Mouse (Mus musculus): ENCODE results near the gene Ttc30b.
"Not testable (repeated sequence)": the region's sequence is repeated elsewhere in the genome, so short reads cannot be mapped to it uniquely, and the experiment has no call there.

Gene Ttc30b

DNA sequence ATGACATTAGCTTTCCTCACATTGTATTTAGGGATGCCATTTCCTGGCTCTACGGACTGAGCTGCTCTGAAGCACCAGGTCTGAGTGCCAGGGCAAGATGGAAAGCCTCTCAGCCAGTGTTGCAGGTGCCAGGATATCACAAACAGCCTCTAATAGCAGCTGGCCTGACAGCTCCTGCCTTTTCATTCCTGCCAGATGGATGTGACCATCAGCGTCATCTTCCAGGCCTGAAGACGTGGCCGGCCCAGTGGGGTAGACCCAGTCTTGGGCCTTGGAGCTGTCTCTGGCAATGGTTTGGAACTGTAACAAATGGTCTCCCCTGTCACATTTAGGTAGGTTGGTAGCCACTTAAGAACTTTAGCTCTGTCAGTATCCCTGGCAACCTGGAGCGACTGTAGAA, 14.9 kb upstream of the Ttc30b start:
- DNase-seq (ENCODE audit: low spot score in 2 of 2) = no peak

DNA sequence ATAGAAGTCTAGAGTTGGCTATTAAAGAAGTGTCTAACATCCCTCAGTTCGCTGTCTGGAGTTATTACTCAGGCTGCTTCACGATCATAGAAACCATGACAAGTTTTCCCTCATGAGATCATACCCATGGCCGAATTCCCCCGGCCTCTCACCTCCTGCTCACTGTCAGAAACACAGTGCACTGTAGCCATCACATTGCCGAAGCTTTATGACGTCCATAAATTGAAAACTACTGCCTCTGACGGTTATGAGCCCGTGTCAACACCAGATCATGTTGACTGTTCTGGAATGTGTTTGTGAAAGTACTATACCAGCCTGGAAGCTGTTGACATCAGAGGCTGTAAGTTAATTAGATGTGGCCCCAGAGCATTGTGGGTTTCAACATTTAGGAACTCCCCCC, 12.3 kb upstream of the Ttc30b start:
- no peak for DNase-seq (ENCODE audit: low spot score in 2 of 2)

DNA sequence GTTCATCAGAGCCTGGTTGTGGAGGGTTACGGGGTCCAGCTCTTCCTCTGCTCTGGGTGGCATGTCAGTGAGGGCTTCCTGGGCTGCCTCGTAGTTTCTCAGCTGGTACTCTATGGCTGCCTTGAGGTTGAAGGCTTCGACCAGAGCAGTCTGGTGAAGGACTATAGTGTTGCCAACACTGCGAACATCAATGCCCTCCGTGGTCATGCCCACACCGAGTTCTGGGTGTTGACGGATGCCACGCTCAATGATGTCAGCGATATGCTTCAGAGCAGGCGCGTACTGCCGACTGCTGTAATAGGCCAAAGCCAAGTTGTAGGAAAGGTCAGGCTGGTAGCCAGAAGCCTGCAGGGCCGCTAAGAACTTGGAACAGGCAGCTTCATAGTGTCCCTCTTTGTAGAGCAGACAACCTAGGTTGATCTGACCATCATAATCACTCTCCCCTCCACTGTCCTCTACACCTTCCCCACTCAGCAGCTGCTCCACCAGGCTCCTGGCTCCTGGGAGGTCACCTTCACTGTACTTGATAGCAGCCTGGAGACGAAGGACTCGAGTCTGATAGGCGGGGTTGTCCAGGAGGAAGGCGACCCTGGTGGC, 767 bp downstream of the Ttc30b start:
- peak in 1 of 2 experiments; percentile 14 for DNase-seq (ENCODE audit: low spot score in 2 of 2)

DNA sequence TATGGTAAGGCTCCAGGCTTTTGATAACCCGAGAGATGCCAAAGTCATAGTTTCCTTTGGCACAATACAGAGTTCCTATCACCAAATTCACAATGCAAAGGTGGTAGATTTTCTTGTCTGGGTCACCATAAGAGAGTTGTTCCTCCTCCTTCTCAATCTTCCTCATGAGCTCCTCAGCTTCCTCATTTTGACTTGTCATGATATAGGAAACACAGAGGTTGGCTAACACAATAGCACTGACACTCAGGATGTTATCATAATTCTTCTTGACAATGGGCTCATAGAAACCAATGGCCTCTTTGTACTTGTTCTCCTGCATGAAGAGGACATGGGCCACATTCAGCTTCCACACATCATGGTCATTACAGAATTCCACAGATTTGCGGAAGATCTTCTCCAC, 1.7 kb downstream of the Ttc30b start:
- not testable (repeated sequence) for DNase-seq (ENCODE audit: low spot score in 2 of 2)

DNA sequence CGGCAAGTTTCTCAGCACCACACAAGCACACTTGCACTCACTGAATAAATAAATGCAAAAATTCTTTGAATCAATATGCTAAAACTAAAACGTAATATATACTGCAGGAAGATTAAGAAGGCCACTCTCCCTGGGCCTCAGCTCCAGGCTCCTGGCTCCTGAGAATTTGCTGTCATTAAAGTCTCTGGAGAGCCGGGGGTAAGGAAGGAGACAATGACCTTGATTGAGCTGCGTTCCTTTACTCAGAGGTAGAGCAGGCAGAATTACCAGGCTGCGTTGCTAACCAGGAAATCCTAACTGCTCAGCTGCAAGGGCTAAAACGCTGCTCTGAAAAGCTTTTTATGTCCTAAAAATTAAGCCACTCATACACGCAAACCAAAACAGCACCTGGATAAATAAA, 4.8 kb downstream of the Ttc30b start:
- DNase-seq (ENCODE audit: low spot score in 2 of 2) = no peak

DNA sequence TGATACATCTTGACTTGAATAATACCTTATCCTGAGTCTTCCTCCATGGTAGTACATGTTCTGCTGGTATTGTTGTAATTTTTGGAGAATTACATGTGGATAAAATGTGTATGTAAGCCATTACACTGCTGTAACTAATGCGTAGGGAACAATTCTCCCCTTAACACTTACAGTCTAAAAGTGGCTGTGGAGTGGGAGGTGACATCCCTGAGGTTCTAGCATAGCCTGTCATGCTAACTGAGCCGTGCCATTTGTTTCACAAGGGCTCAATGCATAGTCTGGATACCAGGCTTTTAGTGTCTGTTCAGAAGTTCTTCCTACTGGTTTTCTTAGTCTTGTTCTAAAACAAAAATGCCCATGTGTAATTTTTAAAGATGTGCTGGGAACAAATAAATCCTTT, 7.4 kb downstream of the Ttc30b start:
- no peak for DNase-seq (ENCODE audit: low spot score in 2 of 2)

DNA sequence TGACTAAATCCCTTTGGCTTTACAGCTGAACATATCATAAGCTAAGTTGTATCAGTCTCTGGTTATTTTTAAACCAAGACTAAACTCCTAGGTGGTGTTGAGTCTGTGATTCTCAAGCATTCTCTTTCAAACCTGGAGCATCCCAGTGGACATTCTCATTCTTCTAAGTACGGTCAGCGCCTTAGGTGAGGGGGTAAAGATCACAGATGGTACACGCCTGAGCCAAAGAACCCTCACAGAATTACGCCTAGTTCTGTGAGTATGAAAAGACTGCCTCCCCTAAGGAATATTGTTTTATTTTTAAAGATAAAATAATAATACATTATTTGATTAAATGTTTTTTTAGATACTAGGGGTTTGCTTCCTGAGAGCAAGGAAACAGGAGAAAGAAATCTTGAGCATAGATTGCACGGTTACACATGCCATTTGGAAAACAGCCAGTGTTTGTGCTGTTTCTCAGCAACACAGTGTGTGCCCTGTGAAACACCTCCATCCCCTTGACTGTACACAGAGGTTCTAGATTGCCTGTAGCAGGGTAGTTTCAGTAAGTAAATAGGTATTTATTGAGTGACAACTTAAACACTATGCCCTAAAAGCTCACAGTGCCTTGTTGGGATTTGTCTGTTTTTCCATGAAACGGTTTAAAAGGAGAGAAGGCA, 8.5 kb downstream of the Ttc30b start:
- DNase-seq (ENCODE audit: low spot score in 2 of 2) = no peak

DNA sequence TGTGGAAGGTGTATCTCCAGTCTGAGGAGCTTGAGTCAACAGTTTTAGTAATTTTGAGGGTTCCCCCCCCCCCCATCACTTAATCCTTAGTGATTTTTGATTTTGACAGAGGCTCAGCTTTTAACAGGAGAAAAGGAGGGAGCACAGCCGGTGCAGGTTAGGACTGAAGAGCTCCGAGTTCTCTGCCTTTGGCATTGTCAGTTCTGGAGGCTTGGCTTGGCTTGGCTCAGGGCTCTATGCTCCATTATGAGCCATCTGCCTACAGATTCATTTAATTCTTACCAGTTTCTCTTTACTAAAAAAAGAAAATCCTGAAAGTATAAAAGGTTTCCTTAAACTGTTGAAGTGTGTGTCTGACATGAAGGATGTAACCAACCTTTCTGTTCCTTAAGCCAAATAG, 9.2 kb downstream of the Ttc30b start:
- no peak for DNase-seq (ENCODE audit: low spot score in 2 of 2)

DNA sequence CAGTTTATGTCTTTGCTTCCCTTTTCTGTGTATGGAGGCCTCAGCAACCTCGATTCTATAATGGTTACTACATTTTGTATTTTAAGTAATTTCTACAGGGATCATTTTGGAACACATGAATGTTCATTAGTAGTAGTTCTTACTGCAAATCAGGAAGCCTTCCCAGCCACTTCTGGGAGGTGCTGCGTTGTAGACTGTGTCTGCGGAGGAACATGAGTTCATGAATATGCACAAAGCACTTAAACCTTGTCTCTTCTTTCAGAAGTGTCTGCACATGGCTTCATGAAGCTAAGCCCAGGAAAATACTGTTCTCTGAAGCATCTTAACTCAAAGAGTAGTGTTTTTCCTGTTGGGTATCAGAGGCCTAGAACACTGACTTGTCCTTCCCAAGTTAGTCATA, 10.4 kb downstream of the Ttc30b start:
- no peak for DNase-seq (ENCODE audit: low spot score in 2 of 2)

DNA sequence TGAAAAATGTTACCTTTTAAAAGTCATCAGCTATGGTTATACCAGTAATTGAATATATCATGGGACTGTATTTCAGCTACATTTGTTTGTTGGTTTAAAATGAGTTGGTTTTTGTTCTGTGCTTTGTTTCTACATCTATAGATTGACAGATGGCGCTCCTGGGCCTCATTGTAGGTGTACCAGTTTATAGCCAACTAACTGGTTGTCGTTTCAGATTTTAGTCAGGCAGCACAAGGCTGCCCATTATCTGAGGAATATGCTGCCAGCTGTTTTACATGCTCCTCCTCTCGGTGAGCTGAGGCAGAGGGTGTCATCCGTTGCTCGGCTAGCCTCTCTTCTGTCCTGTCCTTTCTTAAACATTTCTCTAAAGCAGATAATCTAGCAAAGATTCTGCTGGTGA, 12.3 kb downstream of the Ttc30b start:
- DNase-seq (ENCODE audit: low spot score in 2 of 2) = no peak

DNA sequence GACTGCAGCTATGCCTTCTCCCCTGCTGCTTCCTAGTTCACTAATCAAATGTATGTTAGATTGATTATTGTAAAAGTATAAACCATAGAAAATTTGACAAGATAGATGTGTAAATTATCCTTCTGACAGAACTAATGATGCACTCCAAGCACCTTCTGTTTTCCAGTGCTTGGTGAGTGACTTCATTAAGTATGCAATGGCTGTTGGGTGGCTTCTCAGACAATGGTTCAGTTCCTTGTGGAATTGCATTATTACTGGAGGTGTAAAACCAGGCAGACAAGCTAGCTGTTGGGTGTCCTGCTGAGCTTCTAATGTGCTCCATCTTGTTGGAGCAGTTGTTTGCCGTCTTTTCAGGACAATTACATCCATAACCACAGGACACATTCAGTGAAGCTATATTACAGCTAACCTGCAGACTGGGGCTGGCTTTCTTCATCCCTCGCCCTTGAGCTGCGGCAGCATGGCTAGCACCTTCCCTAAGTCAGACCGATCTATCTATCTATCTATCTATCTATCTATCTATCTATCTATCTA, 14.5 kb downstream of the Ttc30b start:
- no peak for DNase-seq (ENCODE audit: low spot score in 2 of 2)

DNA sequence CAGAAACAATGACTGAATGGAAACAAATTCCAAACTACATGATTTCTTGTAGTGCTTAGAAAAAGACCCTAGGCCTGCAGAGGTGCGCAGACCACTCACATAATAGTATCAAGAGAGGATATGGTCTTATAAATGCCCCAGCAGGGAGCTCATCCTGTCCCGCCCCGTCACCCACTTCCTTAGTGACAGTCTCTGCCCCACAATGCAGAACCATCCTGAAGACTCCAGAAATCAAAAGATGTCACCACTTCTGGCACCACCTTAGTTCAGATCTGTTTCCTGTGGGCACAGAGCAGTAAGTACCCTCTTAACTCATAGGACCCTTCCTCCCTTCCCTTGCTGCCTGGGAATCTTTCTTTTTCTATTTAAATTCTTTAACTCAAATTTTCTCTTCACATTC, 23.3 kb downstream of the Ttc30b start:
- DNase-seq (ENCODE audit: low spot score in 2 of 2) = no peak

DNA sequence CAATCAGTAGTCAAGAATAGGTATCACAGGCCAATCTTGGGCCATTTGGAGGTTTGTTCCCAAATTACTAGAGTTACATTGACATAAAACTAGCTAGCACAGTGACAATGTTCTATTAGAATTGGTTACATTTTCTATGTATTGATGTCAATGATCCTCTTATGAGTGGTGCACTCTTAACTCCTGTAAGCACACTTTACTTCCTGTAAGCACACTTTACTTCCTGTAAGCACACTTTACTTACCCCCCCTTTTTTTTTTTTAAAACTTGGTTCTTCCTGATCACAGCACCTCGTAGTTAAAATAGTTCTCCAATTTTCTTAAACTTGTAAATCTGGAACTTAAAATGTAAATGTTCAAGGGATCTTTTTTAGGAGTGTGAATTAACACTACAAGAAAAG, 31.2 kb downstream of the Ttc30b start:
- no peak for DNase-seq (ENCODE audit: low spot score in 2 of 2)

DNA sequence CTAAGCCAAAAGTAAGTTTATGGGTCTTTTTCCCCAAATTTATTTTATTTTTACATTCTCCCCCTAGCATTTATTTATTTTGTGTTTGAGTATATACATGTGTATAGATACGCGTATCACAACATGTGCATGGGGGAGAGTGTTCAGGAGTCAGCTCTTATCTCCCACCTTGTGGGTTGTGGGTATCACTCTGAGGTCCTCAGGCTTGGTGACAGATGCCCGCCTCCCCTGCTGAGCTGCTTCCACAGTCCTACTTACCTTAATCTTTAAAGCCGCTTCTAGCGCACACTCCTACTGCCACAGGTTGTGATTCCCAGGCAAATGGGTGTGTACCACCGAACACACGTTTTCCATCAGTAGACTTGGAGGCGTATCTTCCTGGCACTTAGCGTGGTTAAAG, 36.5 kb downstream of the Ttc30b start:
- DNase-seq (ENCODE audit: low spot score in 2 of 2) = no peak

DNA sequence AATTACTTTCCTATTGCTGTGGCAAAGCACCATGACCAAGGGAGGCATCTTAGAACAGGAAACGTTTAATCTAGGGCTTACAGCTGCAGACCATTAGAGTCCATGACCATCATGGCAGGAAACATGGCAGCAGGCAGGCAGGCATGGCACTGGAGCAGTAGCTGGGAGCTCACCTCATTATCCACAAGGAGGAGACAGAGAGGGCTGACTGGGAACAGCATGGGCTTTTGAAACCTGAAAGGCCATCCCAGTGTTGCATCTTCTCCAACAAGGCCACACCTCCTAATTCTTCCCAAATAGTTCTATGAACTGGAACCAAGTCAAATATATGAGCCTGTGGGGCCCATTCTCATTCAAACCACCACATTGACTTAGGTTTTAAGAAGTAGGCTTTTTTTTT, 38.1 kb downstream of the Ttc30b start:
- DNase-seq (ENCODE audit: low spot score in 2 of 2) = no peak

DNA sequence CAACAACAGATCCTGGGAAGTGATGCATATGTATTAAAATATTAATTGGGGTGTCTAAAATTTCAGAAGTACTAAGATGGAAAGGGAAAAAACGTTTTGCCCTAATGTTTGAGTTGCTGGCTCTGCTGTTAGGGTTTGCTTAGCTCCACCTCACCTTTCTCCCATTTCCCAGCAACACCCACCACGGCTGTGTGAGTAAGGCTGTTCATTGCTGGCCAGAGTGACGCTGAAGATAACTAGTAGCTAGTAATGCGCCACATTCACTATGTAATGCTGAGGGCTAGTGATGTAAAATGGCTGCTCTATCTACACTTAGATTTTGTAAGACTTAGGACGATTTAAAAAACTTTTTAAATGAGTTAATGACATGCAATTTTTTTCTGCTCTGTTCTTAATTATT, 42.7 kb downstream of the Ttc30b start:
- DNase-seq (ENCODE audit: low spot score in 2 of 2) = no peak

DNA sequence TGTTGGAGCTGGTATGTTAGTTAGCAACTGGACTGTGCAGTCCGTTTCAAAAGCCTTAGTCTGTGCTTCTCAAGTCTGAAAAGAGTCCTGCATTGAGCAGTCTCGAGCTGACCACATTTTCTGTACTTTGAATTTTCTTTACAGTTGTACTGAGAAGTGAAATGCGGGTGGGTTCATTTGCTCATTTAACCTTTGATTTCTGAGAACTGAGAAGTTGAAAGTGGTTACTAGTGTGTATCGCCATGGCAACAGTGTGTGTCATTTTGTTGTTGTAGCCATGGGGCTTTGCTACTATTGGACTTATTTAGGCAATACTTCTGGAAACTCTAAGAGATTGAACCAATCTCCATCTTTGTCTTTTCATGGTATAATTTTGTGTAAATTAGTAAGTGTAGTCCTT, 46.4 kb downstream of the Ttc30b start:
- no peak for DNase-seq (ENCODE audit: low spot score in 2 of 2)

All from urinary bladder, postnatal 36 days (tissue).